Mouse (Mus musculus) erythroid progenitor cell, adult 5-6 weeks (primary cell): ENCODE data around the gene Stard5. TPM values are rescaled to one million over a fixed set of nuclear protein-coding genes. Genes with fewer than 3 reads are reported as not detected.

ENCODE experiments used
- ATAC-seq: replicated peaks from 2 replicates; pipeline ENCODE4 v1.8.0; 2016; ENCODE audit warnings: moderate number of reproducible peaks, mild to moderate bottlenecking, moderate TSS enrichment, inconsistent platforms; ENCODE audit not compliant: poor library complexity, low FRiP score, severe bottlenecking
- total RNA-seq, 2 experiments: library from RNA; stranded (forward) in 1 of 2; stranded (reverse) in 1 of 2; fragments of 150-400 nt in 1 of 2; fragments of 186-747, 209-891 nt in 1 of 2; gene quantifications; 2 replicates each; pipeline versions ENCODE4 v1.2.3 to v1.2.4; 2015 to 2017; ENCODE audit warnings: low replicate concordance in 2 of 2

Gene Stard5
- total RNA-seq, 2 experiments from 2014 or later: 5.5 TPM; not detected in 1

DNA sequence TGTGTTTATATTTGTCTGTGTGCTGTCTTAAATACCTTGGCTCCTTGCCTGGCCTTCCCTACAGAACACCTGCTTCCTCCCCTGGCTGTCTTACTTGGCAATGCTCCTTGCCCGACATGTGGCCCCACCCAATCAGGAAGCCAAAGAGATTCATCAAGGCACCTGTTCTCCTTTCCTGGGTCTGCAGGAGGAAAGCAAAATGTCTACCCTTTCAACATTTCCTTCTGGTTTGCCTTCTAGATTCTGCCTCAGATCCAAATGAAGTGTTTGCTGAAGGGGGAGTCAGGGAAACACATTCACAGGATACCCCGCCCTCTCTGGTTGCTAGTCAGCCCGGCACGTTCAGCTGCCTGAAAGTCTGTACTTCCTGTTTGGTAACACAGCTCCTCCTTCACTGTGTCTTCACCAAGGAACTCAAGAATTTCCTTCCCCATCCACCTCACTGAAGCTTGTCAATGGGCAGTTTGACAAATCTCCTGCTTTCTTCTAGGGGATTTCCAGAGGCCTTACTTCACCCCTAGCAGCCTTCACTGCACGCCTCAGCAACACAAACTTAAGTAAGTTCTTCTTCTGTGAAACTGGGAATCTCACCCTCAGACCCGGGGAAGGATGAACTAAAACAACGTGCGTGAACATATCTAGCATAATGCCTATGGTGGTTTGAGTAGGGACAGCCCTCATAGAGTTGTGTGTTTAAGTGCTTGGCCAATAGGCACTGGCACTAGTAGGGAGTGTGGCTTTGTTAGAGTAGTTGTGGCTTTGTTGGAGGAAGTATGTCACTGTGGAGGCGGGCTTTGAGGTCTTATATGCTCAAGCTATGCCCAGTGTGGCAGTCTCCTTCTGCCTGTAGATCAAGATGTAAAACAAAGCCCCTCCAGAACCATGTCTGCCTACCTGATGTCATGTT is 27.7 kb downstream of the Stard5 start:
- no peak for ATAC-seq

- ATAC-seq: no peak
These were observed 28.5 kb downstream of the Stard5 start for GRCm38 (mm10) chr7:83660273-83660691.

DNA sequence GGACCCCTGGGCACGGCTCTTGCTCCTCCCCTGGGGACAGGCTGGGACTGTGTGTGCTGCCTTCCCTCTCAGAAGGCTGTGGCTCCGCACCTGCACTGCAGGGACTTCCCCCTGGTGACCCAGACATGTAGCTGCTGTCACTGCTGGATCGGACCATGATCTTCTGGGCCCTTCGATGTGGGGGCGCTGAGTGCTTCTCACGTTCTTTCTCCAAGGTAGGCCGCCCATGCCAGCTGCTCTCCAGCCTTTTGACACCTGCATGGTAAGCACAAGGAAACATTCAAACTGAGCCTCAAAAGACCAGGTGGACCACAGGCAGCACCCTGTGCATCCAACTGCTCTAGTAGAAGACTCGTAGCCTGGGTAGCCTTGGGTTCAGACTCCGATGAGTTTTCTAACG is 29.3 kb downstream of the Stard5 start:
- no peak for ATAC-seq

DNA sequence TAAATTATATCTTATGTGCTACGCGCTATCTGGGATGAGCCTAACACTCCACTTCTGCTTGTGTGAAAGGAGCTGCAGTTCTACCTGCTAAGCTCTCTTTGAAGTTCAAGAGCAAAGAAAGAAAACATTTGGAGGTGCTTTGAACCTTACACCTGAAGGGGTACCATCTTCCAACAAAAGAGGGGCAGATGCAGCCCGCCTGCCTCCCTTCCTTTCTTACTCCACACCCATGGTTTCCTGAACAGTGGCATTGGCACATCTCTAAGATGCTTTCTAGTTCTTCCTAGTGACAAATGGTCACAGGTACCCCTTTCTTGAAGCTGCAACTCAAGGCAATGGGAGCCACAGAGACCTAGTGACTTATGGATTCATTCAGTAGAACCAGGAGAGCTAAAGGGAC is 30.0 kb downstream of the Stard5 start:
- no peak for ATAC-seq

- no peak for ATAC-seq
These were observed 31.1 kb downstream of the Stard5 start for GRCm38 (mm10) chr7:83662711-83663375.

DNA sequence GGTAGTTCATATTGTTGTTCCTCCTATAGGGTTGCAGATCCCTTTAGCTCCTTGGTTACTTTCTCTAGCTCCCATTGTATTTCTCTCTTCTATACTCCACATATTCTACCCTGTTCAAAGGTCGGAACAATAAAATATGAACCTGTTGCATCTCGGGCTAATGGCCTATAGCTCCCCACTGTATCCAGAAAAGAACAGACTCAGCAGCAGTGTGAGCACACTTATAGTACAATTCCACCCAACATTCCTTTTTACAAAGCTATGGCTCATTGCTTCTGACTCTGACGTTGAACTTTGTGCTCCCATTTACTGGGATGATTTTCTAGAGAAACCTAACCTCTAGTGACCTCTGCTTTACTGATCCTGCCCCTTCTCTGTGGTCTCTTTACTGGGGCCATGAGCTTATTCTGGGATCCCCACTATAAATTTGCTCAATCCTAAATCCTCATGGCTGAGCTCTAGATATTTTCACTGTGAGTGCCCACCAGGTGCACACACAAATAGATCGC is 34.4 kb downstream of the Stard5 start:
- ATAC-seq: no peak

DNA sequence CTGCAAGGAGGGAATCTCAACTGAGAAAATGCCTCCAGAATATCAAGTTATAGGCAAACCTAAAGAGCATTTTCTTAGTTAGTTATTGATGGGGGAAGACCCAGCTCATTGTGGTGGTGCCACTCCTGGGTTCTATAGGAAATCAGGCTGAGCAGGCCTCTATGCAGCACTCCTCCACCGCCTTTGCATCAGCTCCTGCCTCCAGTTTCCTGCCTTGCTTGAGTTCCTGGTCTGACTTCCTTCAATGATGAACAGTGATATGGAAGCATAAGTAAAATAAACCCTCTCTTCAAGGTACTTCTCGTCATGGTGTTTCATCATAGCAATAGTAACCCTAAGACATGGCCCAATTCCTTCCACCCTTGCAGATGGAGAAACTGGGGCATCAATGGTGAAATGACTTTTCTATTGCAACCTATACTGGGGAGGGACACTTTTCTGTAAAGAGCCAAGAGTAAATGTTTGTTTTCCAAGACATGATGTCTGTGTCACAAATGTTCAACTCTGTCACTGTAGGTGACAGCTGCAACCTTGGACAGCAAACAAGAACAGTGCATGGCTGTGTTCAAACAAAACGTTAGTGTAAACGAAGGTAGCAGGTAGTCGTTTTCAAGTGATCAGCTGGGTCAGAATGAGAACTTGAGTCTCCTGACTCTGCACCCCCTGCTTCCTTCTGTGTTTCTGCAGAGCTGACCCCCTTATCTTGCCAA is 36.3 kb downstream of the Stard5 start:
- no peak for ATAC-seq

DNA sequence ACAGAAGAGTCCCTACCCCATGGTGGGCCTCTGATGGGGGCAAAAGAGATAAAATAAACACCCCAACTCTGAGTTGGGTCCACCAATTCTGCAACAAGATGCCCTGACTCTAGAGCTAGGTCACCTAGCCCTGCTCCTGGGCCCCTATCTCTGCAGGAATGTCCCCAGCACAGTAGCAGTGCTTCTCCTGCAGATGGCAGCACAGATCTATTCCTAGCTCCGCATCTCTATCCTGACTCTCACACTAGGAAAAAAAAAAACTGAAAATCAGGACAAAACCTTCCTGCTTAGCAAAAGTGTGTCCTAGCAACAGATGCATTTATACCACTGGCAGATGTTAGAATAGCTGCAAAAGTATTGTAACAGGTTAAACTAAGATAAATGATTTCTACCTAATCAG is 37.0 kb downstream of the Stard5 start:
- no peak for ATAC-seq

DNA sequence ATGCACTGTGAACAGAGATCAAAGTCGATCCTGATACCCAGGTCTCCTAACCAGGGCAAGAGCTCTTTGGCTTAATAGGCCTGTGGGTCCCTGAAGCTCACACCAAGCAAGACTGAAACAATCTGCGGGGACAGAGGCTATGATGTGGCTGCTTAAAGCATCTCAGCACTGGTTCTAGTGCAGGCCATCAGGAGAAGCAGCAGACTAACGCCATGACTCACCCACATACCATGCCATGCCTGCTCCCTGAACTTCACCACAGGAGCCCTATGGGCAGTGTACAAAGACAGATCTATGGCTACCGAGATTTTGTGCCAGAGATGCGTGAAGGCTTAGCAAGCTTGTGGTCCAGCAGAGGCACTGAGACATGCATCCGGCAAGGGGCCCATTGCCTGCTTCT is 39.8 kb downstream of the Stard5 start:
- no peak for ATAC-seq

DNA sequence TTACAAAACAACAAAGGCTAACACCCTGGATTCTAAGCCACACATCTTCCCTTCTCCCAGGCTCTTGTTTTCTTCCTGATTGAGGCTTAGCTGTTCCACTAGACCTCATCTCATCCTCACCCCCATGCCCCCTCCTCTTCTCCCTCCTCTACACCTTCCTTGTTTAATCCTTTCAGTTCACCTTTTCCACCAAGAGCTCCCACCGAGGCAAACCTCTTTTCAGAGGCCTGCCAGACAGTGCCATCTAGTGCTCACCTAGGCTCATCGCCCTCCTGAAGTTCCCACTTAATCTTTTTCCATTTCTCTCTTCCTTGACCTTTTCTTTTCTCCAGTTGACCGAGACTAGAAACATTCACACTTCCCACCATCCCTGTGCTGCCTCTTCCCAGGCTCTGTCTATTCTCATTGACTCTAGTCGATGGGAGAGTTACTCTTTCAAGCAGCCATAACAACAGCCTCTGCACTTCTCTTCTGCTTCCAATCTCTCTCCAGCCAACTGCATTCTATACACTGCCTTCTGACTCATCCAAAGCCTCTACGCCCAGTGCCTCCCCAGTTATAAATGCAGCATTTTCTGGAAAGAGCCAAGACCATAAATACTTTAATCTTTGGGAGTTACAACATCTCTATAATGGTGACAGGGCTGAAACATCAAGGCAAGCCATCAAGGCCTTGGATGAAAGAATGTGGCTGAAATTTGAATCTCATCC is 43.9 kb downstream of the Stard5 start:
- ATAC-seq: no peak

GRCm38 (mm10) chr7:83677296-83677695 is 45.5 kb downstream of the Stard5 start:
- no peak for ATAC-seq

DNA sequence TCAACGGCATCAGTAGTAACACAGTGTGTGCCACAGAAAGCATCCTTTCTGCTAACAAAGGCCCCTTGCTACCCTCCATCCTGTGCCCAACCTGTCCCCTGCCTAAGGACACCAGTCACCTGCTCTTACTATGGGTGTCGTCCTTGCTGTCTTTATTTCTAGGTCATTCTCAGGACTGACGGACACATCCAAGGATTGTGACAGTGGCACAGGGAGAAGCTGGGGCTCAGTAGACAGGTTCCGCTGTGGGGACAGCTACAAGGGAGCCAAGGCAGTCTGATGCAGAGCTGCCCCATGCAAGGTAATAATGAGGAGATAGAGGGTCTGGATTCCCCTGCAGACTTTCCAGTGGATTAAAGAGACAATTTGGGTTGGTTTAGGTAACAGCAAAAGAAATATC is 46.7 kb downstream of the Stard5 start:
- ATAC-seq: no peak

- ATAC-seq: no peak
These were observed 51.0 kb downstream of the Stard5 start for GRCm38 (mm10) chr7:83682640-83683274.

- ATAC-seq: 0 out of 2 replicates have a peak, but pooled peaks have one; percentile 59
These were observed 63.9 kb downstream of the Stard5 start for GRCm38 (mm10) chr7:83695449-83696212.

GRCm38 (mm10) chr7:83699066-83699745 is 67.4 kb downstream of the Stard5 start:
- ATAC-seq: no peak
